Mouse (Mus musculus) bone marrow macrophage, adult 2 months (primary cell): ENCODE data around the gene Pkig. TPM values are rescaled to one million over a fixed set of nuclear protein-coding genes. Genes with fewer than 3 reads are reported as not detected.

Experiments
- H3K27ac ChIP-seq: 2 replicates; pipeline ENCODE4 v1.5.1; 2012; ENCODE audit warnings: low read depth, low read length; ENCODE audit not compliant: insufficient read depth
- H3K4me1 ChIP-seq: 2 replicates; pipeline ENCODE4 v1.6.1; 2012; ENCODE audit warnings: low read length; ENCODE audit not compliant: control insufficient read depth, insufficient read depth
- H3K4me3 ChIP-seq: 2 replicates; pipeline ENCODE4 v1.5.1; 2012; ENCODE audit warnings: mild to moderate bottlenecking, low read length, moderate library complexity; ENCODE audit not compliant: insufficient read depth
- CTCF ChIP-seq: IDR thresholded peaks from 2 replicates; pipeline ENCODE4 v1.5.1; 2012; ENCODE audit warnings: low read depth, mild to moderate bottlenecking, low read length, moderate library complexity
- POLR2A ChIP-seq: IDR thresholded peaks from 2 replicates; pipeline ENCODE4 v1.6.1; 2012; ENCODE audit warnings: mild to moderate bottlenecking, low read depth, low read length, borderline replicate concordance
- polyA plus RNA-seq: library from polyadenylated mRNA; stranded (reverse); fragments of >200 nt; gene quantifications from 2 replicates; pipeline ENCODE4 v1.2.4, GENCODE M21; 2012; ENCODE audit not compliant: missing spikeins, insufficient read depth, insufficient read length

Gene Pkig
- polyA plus RNA-seq, 1 experiment, result 83.8 TPM

- H3K4me1 ChIP-seq, result peaks cover 14% of the 10 kb centered on the region
- peak within 1 kb of the TSS; percentile 76 for H3K4me3 ChIP-seq
- no peak within 1 kb of the TSS for H3K27ac ChIP-seq
- TF ChIP-seq POLR2A, result no peak
- TF ChIP-seq CTCF, result no peak
Measured at GRCm38 (mm10) chr2:163749647-163750611, 91.7 kb downstream of the Pkig start, which contains the start of gene Ada. Gene Ada (minus strand): TSS chr2:163750239.

- Histone ChIP-seq H3K27ac (no peak overlapping the region), H3K4me3 (no peak overlapping the region), H3K4me1 (peaks cover 7% of the 10 kb centered on the region; the same call in 1 of the 2 replicates)
- no peak for TF ChIP-seq CTCF
- no peak for TF ChIP-seq POLR2A
Measured at GRCm38 (mm10) chr2:163754228-163754627, 96.0 kb downstream of the Pkig start.

- H3K4me1 ChIP-seq, result peaks cover 16% of the 10 kb centered on the region
- no peak overlapping the region for H3K4me3 ChIP-seq
- TF ChIP-seq CTCF, result no peak
- no peak for TF ChIP-seq POLR2A
- no peak overlapping the region for H3K27ac ChIP-seq
Measured at GRCm38 (mm10) chr2:163756723-163757122, 98.5 kb downstream of the Pkig start.

- TF ChIP-seq POLR2A, result no peak
- no peak for TF ChIP-seq CTCF
- Histone ChIP-seq H3K4me1 (peaks cover 19% of the 10 kb centered on the region), H3K4me3 (no peak overlapping the region), H3K27ac (no peak overlapping the region)
Measured at GRCm38 (mm10) chr2:163758146-163758545, 100.0 kb downstream of the Pkig start.

GRCm38 (mm10) chr2:163760589-163760988, 102.4 kb downstream of the Pkig start:
- no peak overlapping the region for H3K4me3 ChIP-seq
- peaks cover 31% of the 10 kb centered on the region for H3K4me1 ChIP-seq
- peak overlapping the region; percentile 81 for H3K27ac ChIP-seq
- TF ChIP-seq CTCF (no peak), POLR2A (no peak)

GRCm38 (mm10) chr2:163761402-163761801, 103.2 kb downstream of the Pkig start:
- Histone ChIP-seq H3K4me3 (no peak overlapping the region), H3K4me1 (peaks cover 38% of the 10 kb centered on the region), H3K27ac (peak overlapping the region; percentile 81)
- TF ChIP-seq POLR2A, result no peak
- TF ChIP-seq CTCF, result no peak

GRCm38 (mm10) chr2:163766261-163766660, 108.1 kb downstream of the Pkig start:
- TF ChIP-seq POLR2A, result no peak
- TF ChIP-seq CTCF, result no peak

GRCm38 (mm10) chr2:163766890-163767289, 108.7 kb downstream of the Pkig start:
- TF ChIP-seq CTCF, result no peak
- no peak for TF ChIP-seq POLR2A
- Histone ChIP-seq H3K4me1 (peaks cover 33% of the 10 kb centered on the region), H3K4me3 (no peak overlapping the region), H3K27ac (no peak overlapping the region)

More at GRCm38 (mm10) chr2:163766261-163766660, 108.1 kb downstream of the Pkig start:
- Histone ChIP-seq H3K4me3 (no peak overlapping the region), H3K4me1 (peaks cover 37% of the 10 kb centered on the region), H3K27ac (0 out of 2 replicates have a peak overlapping the region, but pooled peaks have one; percentile 4)

- H3K27ac ChIP-seq, result no peak overlapping the region
- H3K4me3 ChIP-seq, result no peak overlapping the region
- TF ChIP-seq CTCF, result no peak
- no peak for TF ChIP-seq POLR2A
- H3K4me1 ChIP-seq, result peaks cover 15% of the 10 kb centered on the region
Measured at GRCm38 (mm10) chr2:163770731-163771130, 112.5 kb downstream of the Pkig start.

Other genes starting within 250 kb of the Pkig start
- gene Oser1, start 233.7 kb upstream of the Pkig start, polyA plus RNA-seq, result 68.5 and 74.8 TPM in 2 replicates
- gene Gdap1l1, start 219.9 kb upstream of the Pkig start, polyA plus RNA-seq, result 0.63 and 0.89 TPM in 2 replicates
- gene Fitm2, start 185.8 kb upstream of the Pkig start, polyA plus RNA-seq, result 2.0 and 2.6 TPM in 2 replicates
- gene R3hdml, start 166.1 kb upstream of the Pkig start, polyA plus RNA-seq, result not detected in 2 replicates
- not detected in 2 replicates for gene Hnf4a, start 151.6 kb upstream of the Pkig start, polyA plus RNA-seq
- gene Ttpal, start 56.1 kb upstream of the Pkig start, polyA plus RNA-seq, result 8.5 and 13.2 TPM in 2 replicates
- 1,486 and 1,613 TPM in 2 replicates for gene Serinc3, start 13.3 kb upstream of the Pkig start, polyA plus RNA-seq
- gene Ada, start 91.9 kb downstream of the Pkig start, polyA plus RNA-seq, result 3.3 and 5.3 TPM in 2 replicates
- 1.1 and 1.6 TPM in 2 replicates for gene Ccn5, start 162.5 kb downstream of the Pkig start, polyA plus RNA-seq
- not detected in 2 replicates for gene Kcnk15, start 195.3 kb downstream of the Pkig start, polyA plus RNA-seq